Mouse (Mus musculus): ENCODE data around the gene Adamts17.

DNA sequence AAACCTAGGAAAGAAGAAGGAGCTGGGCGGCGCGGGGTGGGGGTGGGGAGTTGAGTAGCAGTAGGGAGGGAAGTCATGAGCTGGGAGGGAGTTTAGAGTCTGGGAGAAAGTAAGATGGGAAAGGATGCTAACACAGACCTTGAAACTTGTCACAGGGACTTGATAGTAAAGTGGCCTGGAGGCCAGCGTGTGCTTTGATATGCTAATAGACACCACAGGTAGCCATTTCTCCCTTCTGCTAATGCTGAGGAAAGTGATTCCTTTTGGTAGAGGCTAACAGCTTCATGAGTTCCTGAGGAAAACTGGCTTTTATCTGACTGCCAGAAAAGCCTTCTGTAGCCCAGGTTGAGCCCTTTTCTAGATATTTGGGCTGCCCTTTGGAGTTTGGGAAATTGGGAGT lies 344.3 kb downstream of the Adamts17 start:
- no peak for TF ChIP-seq CTCF (IDR thresholded peaks at IDR 0.05; ENCODE audit: low read depth, low read length)
- no peak for TF ChIP-seq GATA2 (IDR thresholded peaks at IDR 0.05; ENCODE audit: borderline replicate concordance, low read depth, low read length)
- TF ChIP-seq GATA1 (IDR thresholded peaks at IDR 0.05; ENCODE audit: borderline replicate concordance, low read length): no peak
